Mouse (Mus musculus) forebrain, embryonic 16.5 days (tissue): ENCODE results near the gene Epb41l1. TPM values are rescaled to one million over a fixed set of nuclear protein-coding genes. Genes with fewer than 3 reads are reported as not detected.
A peak's percentile ranks its signal among the peaks of the same experiment; 100 is the strongest.

Source experiments
- ATAC-seq: fragments of 200-750 bp; cut with Nextera tagmentation; 2 replicates; pipeline ENCODE4 v1.8.0; 2017; ENCODE audit warnings: mild to moderate bottlenecking, moderate library complexity
- H3K27ac ChIP-seq: fragments of 300-500 bp; sonication (generic); 2 replicates; pipeline ENCODE4 v1.5.1; 2014; ENCODE audit warnings: low read length, control low read depth
- H3K27me3 ChIP-seq: fragments of 300-500 bp; sonication (generic); replicated peaks from 2 replicates; pipeline ENCODE4 v1.6.1; 2014; ENCODE audit warnings: low read length; ENCODE audit not compliant: control insufficient read depth, insufficient read depth
- H3K36me3 ChIP-seq: fragments of 300-500 bp; sonication (generic); 2 replicates; pipeline ENCODE4 v1.6.1; 2014; ENCODE audit not compliant: control insufficient read depth, insufficient read depth
- H3K4me1 ChIP-seq: fragments of 300-500 bp; sonication (generic); replicated peaks from 2 replicates; pipeline ENCODE4 v1.6.1; 2014; ENCODE audit warnings: low read length; ENCODE audit not compliant: control insufficient read depth, insufficient read depth
- H3K4me2 ChIP-seq: fragments of 300-500 bp; sonication (generic); 2 replicates; pipeline ENCODE4 v1.6.1; 2014; ENCODE audit warnings: mild to moderate bottlenecking, low read length, control low read depth
- H3K4me3 ChIP-seq: fragments of 300-500 bp; sonication (generic); replicated peaks from 2 replicates; pipeline ENCODE4 v1.5.1; 2014; ENCODE audit warnings: mild to moderate bottlenecking, low read length, control low read depth
- H3K9ac ChIP-seq: fragments of 300-500 bp; sonication (generic); replicated peaks from 2 replicates; pipeline ENCODE4 v1.6.1; 2014; ENCODE audit warnings: low read depth, low read length, control low read depth
- H3K9me3 ChIP-seq: fragments of 300-500 bp; sonication (generic); 2 replicates; pipeline ENCODE4 v1.6.1; 2016; ENCODE audit warnings: low read length; ENCODE audit not compliant: control insufficient read depth
- WGBS: fragments of 180-500 bp; shearing (Covaris S2); extraction: QIAGEN DNeasy Blood & Tissue Kit; methylation state at CpG from one replicate; pipeline ENCODE4 v1.1.7; 2014; 5-methylcytosine and 5-hydroxymethylcytosine counted together
- polyA plus RNA-seq: library from polyadenylated mRNA; unstranded; fragments of >200 nt; fragmentation: Nextera tagmentation; extraction: Ambion mirVana; gene quantifications from 2 replicates; pipeline ENCODE4 v1.2.1, GENCODE M21; 2015

Epb41l1 gene
- polyA plus RNA-seq, 1 experiment from 2014 or later: 15.5 TPM

DNA sequence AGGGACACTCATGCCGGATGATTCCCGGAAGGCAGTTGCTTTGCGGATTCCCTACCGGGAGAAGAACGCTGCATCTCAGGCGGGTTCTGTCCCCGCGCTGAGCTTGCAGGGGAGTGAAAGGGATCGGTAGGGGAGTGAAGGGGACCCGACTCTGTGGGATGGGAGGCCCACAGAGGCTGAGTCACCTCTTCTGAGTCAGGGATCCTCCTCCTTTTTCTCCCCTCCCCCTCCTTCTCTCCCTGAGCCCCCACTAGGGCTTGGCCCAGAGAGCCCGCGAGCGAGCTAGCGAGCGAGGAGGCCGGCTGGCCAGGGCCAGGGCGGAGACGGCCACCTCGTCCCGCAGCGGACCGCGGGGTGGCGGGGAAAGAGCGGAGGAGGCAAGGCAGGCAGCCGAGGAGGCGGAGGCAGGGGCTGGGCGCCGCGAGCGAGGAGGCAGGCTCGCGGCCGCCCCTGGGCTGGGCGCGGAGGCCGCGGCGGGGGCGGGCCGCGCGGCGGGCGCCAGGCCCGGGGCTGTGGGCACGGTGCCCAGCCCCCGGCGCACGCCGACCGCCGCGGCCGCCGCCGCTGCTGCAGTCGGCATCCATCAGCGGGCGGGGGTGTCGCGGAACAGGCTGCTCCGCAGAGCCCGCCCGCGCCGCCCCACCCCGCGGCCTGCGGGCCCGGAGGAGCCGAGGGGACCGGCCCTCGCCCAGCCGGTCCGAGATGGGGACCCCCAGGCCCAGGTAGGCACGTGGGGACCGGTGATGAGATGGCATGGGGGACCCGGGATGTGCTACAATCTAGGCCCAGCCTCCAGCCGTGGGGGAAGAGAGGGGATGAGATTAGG is 54.8 kb downstream of the Epb41l1 start:
- Histone ChIP-seq H3K36me3 (no peaks in the 10 kb centered on the region), H3K4me3 (peak overlapping the region; percentile 66), H3K27me3 (no peaks in the 10 kb centered on the region), H3K4me2 (peak overlapping the region; percentile 65), H3K9me3 (no peaks in the 10 kb centered on the region), H3K4me1 (peaks cover 28% of the 10 kb centered on the region), H3K9ac (peak overlapping the region; percentile 84), H3K27ac (peak overlapping the region; percentile 48)
- 0% methylated on average over 59 of the region's 80 CpGs for WGBS
- peak; percentile 71 for ATAC-seq

- no peaks in the 10 kb centered on the region for H3K9me3 ChIP-seq
- H3K4me2 ChIP-seq: peak overlapping the region; percentile 65
- no peak for ATAC-seq
- H3K27ac ChIP-seq: peak overlapping the region; percentile 48
- peak overlapping the region; percentile 84 for H3K9ac ChIP-seq
- peak overlapping the region; percentile 66 for H3K4me3 ChIP-seq
- no peaks in the 10 kb centered on the region for H3K36me3 ChIP-seq
- H3K27me3 ChIP-seq: no peaks in the 10 kb centered on the region
- WGBS: 21% methylated on average over 8 of the region's 8 CpGs
- peaks cover 28% of the 10 kb centered on the region for H3K4me1 ChIP-seq
Measured at GRCm38 (mm10) chr2:156476111-156476747, 55.5 kb downstream of the Epb41l1 start.

DNA sequence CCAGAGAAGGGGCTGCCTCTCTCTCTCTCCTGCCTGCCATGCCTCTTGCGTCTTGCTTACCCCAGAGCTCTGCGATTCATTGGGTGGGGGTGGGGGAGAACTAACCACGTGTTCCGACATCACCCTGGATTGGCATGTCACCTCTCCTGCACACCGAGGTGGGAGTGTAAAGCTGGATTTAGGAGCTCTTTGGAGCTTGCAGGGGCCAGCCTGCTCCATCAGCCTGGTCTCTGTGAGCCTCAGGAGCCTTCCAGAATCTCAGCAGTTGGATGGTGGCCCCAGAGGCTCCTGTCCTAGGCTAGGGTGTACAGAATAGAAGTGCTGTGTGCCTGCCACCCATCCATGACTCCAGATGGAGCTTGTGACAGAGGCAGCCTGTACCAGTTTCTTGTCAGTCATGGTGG is 56.0 kb downstream of the Epb41l1 start:
- peak overlapping the region; percentile 66; the same call in 1 of the 2 replicates for H3K4me3 ChIP-seq
- H3K4me2 ChIP-seq: peak overlapping the region; percentile 65
- peaks cover 28% of the 10 kb centered on the region for H3K4me1 ChIP-seq
- peak; percentile 24; the same call in 1 of the 2 replicates for ATAC-seq
- no peaks in the 10 kb centered on the region for H3K9me3 ChIP-seq
- no peaks in the 10 kb centered on the region for H3K27me3 ChIP-seq
- 35% methylated on average over 5 of the region's 5 CpGs for WGBS
- H3K27ac ChIP-seq: no peak overlapping the region; the same call in 1 of the 2 replicates
- no peaks in the 10 kb centered on the region for H3K36me3 ChIP-seq
- peak overlapping the region; percentile 84; the same call in 1 of the 2 replicates for H3K9ac ChIP-seq

DNA sequence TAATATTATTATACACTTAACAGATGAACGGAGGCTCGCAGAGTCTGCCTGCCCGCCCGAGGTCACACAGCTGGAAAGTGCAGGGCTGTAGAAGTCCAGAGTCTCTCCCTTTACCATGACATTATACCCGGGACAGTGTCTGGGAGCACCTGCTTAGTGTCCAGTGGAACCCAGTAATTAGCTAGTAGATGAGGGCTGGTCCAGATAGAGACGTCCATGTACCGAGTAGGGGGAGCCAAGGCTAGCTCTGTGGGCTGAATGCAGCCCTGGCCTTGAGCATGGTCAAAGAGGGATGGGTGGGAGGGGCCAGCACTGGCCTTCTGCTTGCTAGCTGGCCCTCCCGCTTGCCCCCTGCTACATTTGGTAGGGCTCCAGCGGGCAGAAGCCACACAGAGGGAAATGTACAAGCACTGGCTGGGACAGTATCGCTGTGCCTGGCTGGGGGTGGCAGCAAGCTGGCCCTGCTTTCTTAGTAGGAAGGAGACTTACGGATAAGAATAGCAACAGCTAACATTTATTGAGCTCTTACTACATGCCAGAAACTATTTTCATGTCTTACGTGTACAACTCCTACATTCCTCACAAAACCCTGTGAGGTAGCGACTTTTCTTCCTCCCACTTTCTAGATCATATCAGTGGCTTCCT is 57.5 kb downstream of the Epb41l1 start:
- Histone ChIP-seq H3K36me3 (no peaks in the 10 kb centered on the region), H3K9me3 (no peaks in the 10 kb centered on the region), H3K27me3 (no peaks in the 10 kb centered on the region), H3K4me3 (no peak overlapping the region), H3K4me2 (no peak overlapping the region), H3K9ac (no peak overlapping the region), H3K4me1 (peaks cover 28% of the 10 kb centered on the region), H3K27ac (no peak overlapping the region)
- WGBS: 85% methylated on average over 13 of the region's 13 CpGs
- ATAC-seq: no peak

DNA sequence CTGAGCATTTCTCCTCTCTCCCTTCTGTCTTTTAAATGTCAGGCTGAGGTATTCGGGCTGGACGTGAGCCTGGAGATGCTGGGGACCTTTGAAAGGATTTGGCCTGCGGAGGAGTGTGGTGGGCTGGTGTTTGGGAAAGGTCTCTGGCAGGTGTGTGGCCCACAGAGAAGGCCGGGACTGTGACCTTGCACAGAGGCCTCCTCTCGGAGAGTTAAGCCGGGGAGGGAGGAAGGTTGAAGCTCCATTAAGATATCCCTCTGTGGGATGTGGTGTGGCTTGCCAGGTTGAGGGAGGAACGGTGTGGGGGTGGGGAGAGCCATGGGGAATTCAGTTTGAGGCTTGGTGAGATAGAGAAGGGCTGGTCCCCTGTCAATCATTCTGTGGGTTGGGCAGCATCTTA is 59.1 kb downstream of the Epb41l1 start:
- Histone ChIP-seq H3K36me3 (no peaks in the 10 kb centered on the region), H3K27me3 (no peaks in the 10 kb centered on the region), H3K4me3 (no peak overlapping the region), H3K4me2 (no peak overlapping the region), H3K4me1 (peaks cover 25% of the 10 kb centered on the region), H3K9ac (no peak overlapping the region), H3K27ac (no peak overlapping the region), H3K9me3 (no peaks in the 10 kb centered on the region)
- 62% methylated on average over 7 of the region's 7 CpGs for WGBS
- no peak for ATAC-seq

DNA sequence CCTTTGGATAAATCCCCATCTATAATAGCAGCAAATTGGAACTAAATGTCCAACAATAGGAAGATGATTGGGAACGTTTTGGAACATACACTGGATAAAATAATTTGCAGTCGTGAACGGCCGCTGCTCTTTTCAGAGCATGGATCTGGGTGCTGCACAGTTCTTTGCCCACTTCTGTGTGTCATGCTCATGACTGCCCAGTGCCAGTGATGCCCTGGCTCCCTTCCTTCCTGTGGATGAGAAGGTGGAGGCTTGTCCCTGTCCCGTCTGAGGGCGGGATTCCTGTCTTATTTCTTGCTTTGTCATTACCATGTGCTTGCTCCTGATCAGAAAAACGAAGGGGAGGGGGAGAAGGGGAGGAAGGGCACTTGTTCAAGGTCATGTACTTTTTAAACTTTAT is 59.6 kb downstream of the Epb41l1 start:
- Histone ChIP-seq H3K36me3 (no peaks in the 10 kb centered on the region), H3K4me1 (peaks cover 21% of the 10 kb centered on the region), H3K4me2 (no peak overlapping the region), H3K4me3 (no peak overlapping the region), H3K27ac (no peak overlapping the region), H3K27me3 (no peaks in the 10 kb centered on the region), H3K9me3 (no peaks in the 10 kb centered on the region), H3K9ac (no peak overlapping the region)
- 72% methylated on average over 7 of the region's 7 CpGs for WGBS
- ATAC-seq: no peak

DNA sequence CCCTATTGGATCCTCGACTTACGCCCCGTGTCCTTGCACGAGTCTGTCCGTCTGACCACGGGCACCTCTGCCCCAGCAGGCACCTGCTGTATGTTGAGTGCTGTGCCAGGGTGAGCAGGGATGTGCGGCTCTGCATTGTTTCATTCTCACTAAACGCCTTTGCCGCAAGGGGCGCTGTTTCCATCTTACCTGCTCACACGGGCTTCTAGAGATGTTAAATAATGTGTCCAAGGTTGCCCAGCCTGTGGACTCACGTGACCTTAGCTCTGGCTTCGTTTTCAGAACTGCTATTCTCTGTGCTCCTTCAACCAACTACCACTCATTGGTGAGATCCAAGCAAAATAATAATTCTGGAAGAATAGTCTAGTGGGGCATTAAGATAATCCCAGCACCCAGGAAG is 61.6 kb downstream of the Epb41l1 start:
- Histone ChIP-seq H3K4me1 (peaks cover 7% of the 10 kb centered on the region), H3K4me3 (no peak overlapping the region), H3K4me2 (no peak overlapping the region), H3K9me3 (no peaks in the 10 kb centered on the region), H3K27ac (no peak overlapping the region), H3K36me3 (no peaks in the 10 kb centered on the region), H3K27me3 (no peaks in the 10 kb centered on the region), H3K9ac (no peak overlapping the region)
- no peak for ATAC-seq
- WGBS: 28% methylated on average over 13 of the region's 13 CpGs

GRCm38 (mm10) chr2:156482764-156483163 is 62.1 kb downstream of the Epb41l1 start:
- Histone ChIP-seq H3K27me3 (no peaks in the 10 kb centered on the region), H3K9me3 (no peaks in the 10 kb centered on the region), H3K36me3 (no peaks in the 10 kb centered on the region), H3K27ac (no peak overlapping the region), H3K4me3 (no peak overlapping the region), H3K9ac (no peak overlapping the region), H3K4me1 (peaks cover 6% of the 10 kb centered on the region; the same call in 1 of the 2 replicates), H3K4me2 (no peak overlapping the region)
- WGBS: 92% methylated on average over 3 of the region's 3 CpGs
- no peak for ATAC-seq

DNA sequence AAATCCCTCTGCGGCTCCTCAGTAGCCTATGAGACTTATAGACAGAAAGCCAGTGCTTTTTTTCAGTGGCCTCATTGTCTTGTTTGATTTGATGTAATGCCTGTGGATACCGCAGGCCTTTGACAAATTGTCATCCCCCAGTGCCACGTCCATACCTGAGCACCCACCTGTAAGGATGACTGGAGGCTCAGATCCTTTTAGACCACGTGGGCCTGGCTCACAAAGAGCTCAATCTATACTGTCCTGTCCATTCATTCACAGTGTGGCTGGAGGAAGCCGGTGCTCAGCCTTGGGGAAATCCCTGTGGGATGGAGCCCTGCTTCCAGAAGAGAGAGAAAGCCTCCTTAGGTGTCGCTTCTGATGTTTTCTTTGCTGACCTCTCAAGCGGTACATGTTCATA is 62.5 kb downstream of the Epb41l1 start:
- 87% methylated on average over 7 of the region's 7 CpGs for WGBS
- ATAC-seq: no peak
- Histone ChIP-seq H3K9ac (no peak overlapping the region), H3K9me3 (no peaks in the 10 kb centered on the region), H3K27ac (no peak overlapping the region), H3K4me3 (no peak overlapping the region), H3K27me3 (no peaks in the 10 kb centered on the region), H3K36me3 (no peaks in the 10 kb centered on the region), H3K4me1 (peaks cover 4% of the 10 kb centered on the region; the same call in 1 of the 2 replicates), H3K4me2 (no peak overlapping the region)
